Mouse (Mus musculus): ENCODE data around the gene Npy1r. TPM values are rescaled to one million over a fixed set of nuclear protein-coding genes. Genes with fewer than 3 reads are reported as not detected.

Gene Npy1r
- polyA plus RNA-seq, 1 experiment from 2014 or later, result 0.35 TPM

GRCm38 (mm10) chr8:66714324-66714975 is 17.5 kb downstream of the Npy1r start:
- no peak overlapping the region for H3K9ac ChIP-seq (ENCODE audit: low read length)
- WGBS, result 94% methylated on average over 7 of the region's 7 CpGs
- no peak for ATAC-seq (ENCODE audit: insufficient number of reproducible peaks, low FRiP score, low TSS enrichment, low read depth)

DNA sequence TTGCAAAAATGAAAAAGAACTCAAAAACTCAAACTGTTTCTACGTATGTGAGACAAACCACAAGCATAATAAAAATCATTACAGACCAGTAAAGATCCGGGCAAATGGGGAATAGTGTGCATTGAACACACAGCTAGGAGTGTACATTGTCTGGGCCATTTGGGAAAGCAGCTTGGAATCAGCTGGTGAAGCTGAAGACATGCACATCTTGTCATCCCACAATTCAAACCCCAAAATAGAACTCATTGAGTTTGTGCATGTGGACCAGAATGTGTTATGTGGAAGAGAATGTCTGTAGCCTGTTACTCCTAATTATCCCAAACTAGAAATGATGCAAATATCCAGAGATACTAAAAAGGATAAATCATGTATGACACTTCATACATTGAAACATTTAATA is 25.8 kb downstream of the Npy1r start:
- no peak for ATAC-seq (ENCODE audit: insufficient number of reproducible peaks, low FRiP score, low TSS enrichment, low read depth)

More at GRCm38 (mm10) chr8:66714324-66714975, 17.5 kb downstream of the Npy1r start:
- Histone ChIP-seq H3K36me3 (ENCODE audit: control insufficient read depth, insufficient read depth, low read length) (no peaks in the 10 kb centered on the region), H3K27me3 (ENCODE audit: control insufficient read depth, insufficient read depth, low read length) (no peaks in the 10 kb centered on the region), H3K9me3 (ENCODE audit: control insufficient read depth, low read length) (no peaks in the 10 kb centered on the region), H3K4me3 (ENCODE audit: low read depth, low read length) (no peak overlapping the region), H3K4me1 (ENCODE audit: control insufficient read depth, insufficient read depth, low read length) (no peaks in the 10 kb centered on the region), H3K4me2 (ENCODE audit: low read depth, severe bottlenecking) (no peak overlapping the region), H3K27ac (replicated peaks; ENCODE audit: low read depth, low read length) (no peak overlapping the region)
- no peak for DNase-seq (ENCODE audit: low spot score)

GRCm38 (mm10) chr8:66729446-66729845 is 32.5 kb downstream of the Npy1r start:
- Histone ChIP-seq H3K4me3 (ENCODE audit: low read depth, low read length) (no peak overlapping the region), H3K27me3 (ENCODE audit: control insufficient read depth, insufficient read depth, low read length) (no peaks in the 10 kb centered on the region), H3K4me1 (ENCODE audit: control insufficient read depth, insufficient read depth, low read length) (no peaks in the 10 kb centered on the region), H3K9ac (ENCODE audit: low read length) (no peak overlapping the region), H3K36me3 (ENCODE audit: control insufficient read depth, insufficient read depth, low read length) (no peaks in the 10 kb centered on the region), H3K27ac (replicated peaks; ENCODE audit: low read depth, low read length) (no peak overlapping the region), H3K9me3 (ENCODE audit: control insufficient read depth, low read length) (no peaks in the 10 kb centered on the region), H3K4me2 (ENCODE audit: low read depth, severe bottlenecking) (no peak overlapping the region)
- ATAC-seq (ENCODE audit: insufficient number of reproducible peaks, low FRiP score, low TSS enrichment, low read depth) (no peak), DNase-seq (ENCODE audit: low spot score) (no peak)
- WGBS, result 48% methylated on average over 7 of the region's 7 CpGs

More for the DNA sequence above, 25.8 kb downstream of the Npy1r start:
- Histone ChIP-seq H3K27ac (replicated peaks; ENCODE audit: low read depth, low read length) (no peak overlapping the region), H3K36me3 (ENCODE audit: control insufficient read depth, insufficient read depth, low read length) (no peaks in the 10 kb centered on the region), H3K9ac (ENCODE audit: low read length) (no peak overlapping the region), H3K27me3 (ENCODE audit: control insufficient read depth, insufficient read depth, low read length) (no peaks in the 10 kb centered on the region), H3K9me3 (ENCODE audit: control insufficient read depth, low read length) (no peaks in the 10 kb centered on the region), H3K4me1 (ENCODE audit: control insufficient read depth, insufficient read depth, low read length) (no peaks in the 10 kb centered on the region), H3K4me2 (ENCODE audit: low read depth, severe bottlenecking) (no peak overlapping the region), H3K4me3 (ENCODE audit: low read depth, low read length) (no peak overlapping the region)
- DNase-seq (ENCODE audit: low spot score), result no peak
- WGBS, result 80% methylated on average over 2 of the region's 2 CpGs

GRCm38 (mm10) chr8:66731957-66732356 is 35.0 kb downstream of the Npy1r start:
- DNase-seq (ENCODE audit: low spot score) (no peak), ATAC-seq (ENCODE audit: insufficient number of reproducible peaks, low FRiP score, low TSS enrichment, low read depth) (no peak)
- 60% methylated on average over 5 of the region's 5 CpGs for WGBS
- Histone ChIP-seq H3K4me2 (ENCODE audit: low read depth, severe bottlenecking) (no peak overlapping the region), H3K9me3 (ENCODE audit: control insufficient read depth, low read length) (no peaks in the 10 kb centered on the region), H3K4me3 (ENCODE audit: low read depth, low read length) (no peak overlapping the region), H3K36me3 (ENCODE audit: control insufficient read depth, insufficient read depth, low read length) (no peaks in the 10 kb centered on the region), H3K9ac (ENCODE audit: low read length) (no peak overlapping the region), H3K27me3 (ENCODE audit: control insufficient read depth, insufficient read depth, low read length) (no peaks in the 10 kb centered on the region), H3K27ac (replicated peaks; ENCODE audit: low read depth, low read length) (no peak overlapping the region), H3K4me1 (ENCODE audit: control insufficient read depth, insufficient read depth, low read length) (no peaks in the 10 kb centered on the region)

GRCm38 (mm10) chr8:66742359-66742758 is 45.4 kb downstream of the Npy1r start:
- Histone ChIP-seq H3K4me1 (ENCODE audit: control insufficient read depth, insufficient read depth, low read length) (no peaks in the 10 kb centered on the region), H3K9ac (ENCODE audit: low read length) (no peak overlapping the region), H3K27ac (replicated peaks; ENCODE audit: low read depth, low read length) (no peak overlapping the region), H3K27me3 (ENCODE audit: control insufficient read depth, insufficient read depth, low read length) (no peaks in the 10 kb centered on the region), H3K36me3 (ENCODE audit: control insufficient read depth, insufficient read depth, low read length) (no peaks in the 10 kb centered on the region), H3K9me3 (ENCODE audit: control insufficient read depth, low read length) (no peaks in the 10 kb centered on the region), H3K4me2 (ENCODE audit: low read depth, severe bottlenecking) (no peak overlapping the region), H3K4me3 (ENCODE audit: low read depth, low read length) (no peak overlapping the region)
- no peak for DNase-seq (ENCODE audit: low spot score)
- 54% methylated on average over 1 of the region's 1 CpGs for WGBS
- ATAC-seq (ENCODE audit: insufficient number of reproducible peaks, low FRiP score, low TSS enrichment, low read depth), result no peak

DNA sequence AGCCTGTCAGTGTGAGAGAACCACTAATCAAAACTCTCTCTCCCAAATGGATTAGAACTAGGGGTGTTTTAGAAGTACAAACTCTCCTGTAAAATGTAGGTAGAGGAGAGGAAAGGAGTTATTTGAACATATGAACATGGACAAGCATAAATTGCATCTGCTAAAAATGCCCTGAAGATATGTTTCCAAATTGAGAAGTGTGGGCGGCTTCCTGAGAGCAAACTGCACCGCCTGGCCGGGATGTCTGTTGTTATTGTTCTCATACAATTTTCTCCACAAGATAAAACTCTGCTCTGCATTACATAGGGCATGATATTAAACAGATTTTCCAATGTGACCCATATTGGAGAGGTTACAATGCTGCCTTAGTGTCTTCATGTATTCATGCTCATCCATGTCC is 48.6 kb downstream of the Npy1r start:
- no peak for ATAC-seq (ENCODE audit: insufficient number of reproducible peaks, low FRiP score, low TSS enrichment, low read depth)
- H3K4me1 ChIP-seq (ENCODE audit: control insufficient read depth, insufficient read depth, low read length), result no peaks in the 10 kb centered on the region
- no peak overlapping the region for H3K9ac ChIP-seq (ENCODE audit: low read length)
- H3K4me2 ChIP-seq (ENCODE audit: low read depth, severe bottlenecking), result no peak overlapping the region
- H3K36me3 ChIP-seq (ENCODE audit: control insufficient read depth, insufficient read depth, low read length), result no peaks in the 10 kb centered on the region
- H3K27ac ChIP-seq (replicated peaks; ENCODE audit: low read depth, low read length), result no peak overlapping the region
- WGBS, result 86% methylated on average over 3 of the region's 3 CpGs
- H3K27me3 ChIP-seq (ENCODE audit: control insufficient read depth, insufficient read depth, low read length), result no peaks in the 10 kb centered on the region
- H3K9me3 ChIP-seq (ENCODE audit: control insufficient read depth, low read length), result no peaks in the 10 kb centered on the region
- H3K4me3 ChIP-seq (ENCODE audit: low read depth, low read length), result no peak overlapping the region
- no peak for DNase-seq (ENCODE audit: low spot score)

GRCm38 (mm10) chr8:66751621-66752020 is 54.6 kb downstream of the Npy1r start:
- WGBS, result 74% methylated on average over 2 of the region's 2 CpGs

DNA sequence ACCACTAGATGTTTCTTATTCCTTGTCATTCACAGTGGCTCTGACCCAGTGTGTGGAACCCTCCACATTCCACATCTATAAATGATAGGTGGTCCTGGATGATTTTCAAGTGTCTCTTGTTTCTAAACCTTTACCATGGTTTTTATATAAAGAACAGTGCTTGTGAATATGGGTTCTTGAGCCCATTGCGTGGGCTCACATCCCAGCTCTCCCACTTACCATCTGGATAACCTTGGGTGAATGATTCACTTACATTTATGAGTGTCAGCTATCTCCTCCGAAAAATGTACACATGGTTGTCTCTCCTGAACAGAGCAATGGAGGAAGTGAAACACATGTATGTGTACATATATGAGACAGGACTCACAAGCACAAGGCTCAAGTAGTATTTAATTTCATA is 59.2 kb downstream of the Npy1r start:
- no peaks in the 10 kb centered on the region for H3K9me3 ChIP-seq (ENCODE audit: control insufficient read depth, low read length)
- 92% methylated on average over 2 of the region's 2 CpGs for WGBS
- DNase-seq (ENCODE audit: low spot score), result no peak

More at GRCm38 (mm10) chr8:66751621-66752020, 54.6 kb downstream of the Npy1r start:
- H3K4me2 ChIP-seq (ENCODE audit: low read depth, severe bottlenecking), result no peak overlapping the region
- DNase-seq (ENCODE audit: low spot score) (no peak), ATAC-seq (ENCODE audit: insufficient number of reproducible peaks, low FRiP score, low TSS enrichment, low read depth) (no peak)
- H3K9ac ChIP-seq (ENCODE audit: low read length), result no peak overlapping the region
- H3K27me3 ChIP-seq (ENCODE audit: control insufficient read depth, insufficient read depth, low read length), result no peaks in the 10 kb centered on the region
- no peak overlapping the region for H3K27ac ChIP-seq (replicated peaks; ENCODE audit: low read depth, low read length)
- H3K36me3 ChIP-seq (ENCODE audit: control insufficient read depth, insufficient read depth, low read length), result no peaks in the 10 kb centered on the region
- H3K4me1 ChIP-seq (ENCODE audit: control insufficient read depth, insufficient read depth, low read length), result no peaks in the 10 kb centered on the region
- H3K4me3 ChIP-seq (ENCODE audit: low read depth, low read length), result no peak overlapping the region
- no peaks in the 10 kb centered on the region for H3K9me3 ChIP-seq (ENCODE audit: control insufficient read depth, low read length)

More for the DNA sequence above, 59.2 kb downstream of the Npy1r start:
- Histone ChIP-seq H3K4me2 (ENCODE audit: low read depth, severe bottlenecking) (no peak overlapping the region), H3K4me3 (ENCODE audit: low read depth, low read length) (no peak overlapping the region), H3K27ac (replicated peaks; ENCODE audit: low read depth, low read length) (no peak overlapping the region), H3K4me1 (ENCODE audit: control insufficient read depth, insufficient read depth, low read length) (no peaks in the 10 kb centered on the region), H3K9ac (ENCODE audit: low read length) (no peak overlapping the region), H3K27me3 (ENCODE audit: control insufficient read depth, insufficient read depth, low read length) (no peaks in the 10 kb centered on the region), H3K36me3 (ENCODE audit: control insufficient read depth, insufficient read depth, low read length) (no peaks in the 10 kb centered on the region)
- no peak for ATAC-seq (ENCODE audit: insufficient number of reproducible peaks, low FRiP score, low TSS enrichment, low read depth)
